Mouse (Mus musculus) ES-Bruce4 (cell line): Measurements from ENCODE around the gene 1700013H16Rik. TPM values are rescaled to one million over a fixed set of nuclear protein-coding genes. Genes with fewer than 3 reads are reported as not detected.
"Not testable (repeated sequence)": the region's sequence is repeated elsewhere in the genome, so short reads cannot be mapped to it uniquely, and the experiment has no call there.

Experiments
- H3K27ac ChIP-seq: 2 replicates; pipeline ENCODE4 v1.5.1; 2012; ENCODE audit warnings: low read length, inconsistent platforms; ENCODE audit not compliant: insufficient read depth
- H3K27me3 ChIP-seq: 2 replicates; pipeline ENCODE4 v1.6.1; 2012; ENCODE audit warnings: mild to moderate bottlenecking, low read length, inconsistent platforms; ENCODE audit not compliant: control insufficient read depth, poor library complexity, insufficient read depth, severe bottlenecking
- H3K36me3 ChIP-seq: 2 replicates; pipeline ENCODE4 v1.6.1; 2012; ENCODE audit warnings: inconsistent platforms, mild to moderate bottlenecking, low read length, moderate library complexity; ENCODE audit not compliant: control insufficient read depth, poor library complexity, insufficient read depth, severe bottlenecking
- H3K4me1 ChIP-seq: one replicate; pipeline ENCODE4 v1.8.1; 2011; ENCODE audit warnings: low read length; ENCODE audit not compliant: control insufficient read depth, insufficient read depth
- H3K4me3 ChIP-seq: 2 replicates; pipeline ENCODE4 v1.5.1; 2011; ENCODE audit warnings: low read depth, mild to moderate bottlenecking, low read length
- H3K9ac ChIP-seq: 2 replicates; pipeline ENCODE4 v1.6.1; 2012; ENCODE audit warnings: low read depth, mild to moderate bottlenecking, inconsistent platforms; ENCODE audit not compliant: poor library complexity, severe bottlenecking
- H3K9me3 ChIP-seq: replicated peaks from 2 replicates; pipeline ENCODE4 v1.6.1; 2012; ENCODE audit warnings: mild to moderate bottlenecking, low read length, inconsistent platforms; ENCODE audit not compliant: control insufficient read depth, poor library complexity, insufficient read depth, severe bottlenecking
- CTCF ChIP-seq: IDR thresholded peaks from one replicate; pipeline ENCODE4 v1.8.1; 2011; ENCODE audit warnings: low read depth, low read length
- EP300 ChIP-seq: IDR thresholded peaks from 2 replicates; pipeline ENCODE4 v1.6.1; 2011; ENCODE audit warnings: low read depth, low read length; ENCODE audit not compliant: insufficient read depth
- POLR2A ChIP-seq: IDR thresholded peaks from one replicate; pipeline ENCODE4 v1.8.1; 2011; ENCODE audit warnings: low read length; ENCODE audit not compliant: insufficient read depth
- polyA plus RNA-seq: library from polyadenylated mRNA; stranded (reverse); fragments of >200 nt; gene quantifications from 2 replicates; pipeline ENCODE4 v1.2.4, GENCODE M21; 2011; ENCODE audit warnings: low read depth; ENCODE audit not compliant: missing spikeins, insufficient read depth, insufficient read length

1700013H16Rik gene
- polyA plus RNA-seq = not detected in 2 replicates

GRCm38 (mm10) chrX:53757736-53758135, at the start of gene 1700013H16Rik:
Gene 1700013H16Rik, minus strand, starts transcription at chrX:53757831.
- Histone ChIP-seq H3K4me1 (no peaks in the 10 kb centered on the region), H3K4me3 (no peak within 1 kb of the TSS), H3K36me3 (no peaks in the 10 kb centered on the region), H3K9me3 (peaks cover 2% of the 10 kb centered on the region), H3K27ac (no peak within 1 kb of the TSS), H3K9ac (no peak within 1 kb of the TSS), H3K27me3 (no peaks in the 10 kb centered on the region)
- TF ChIP-seq EP300 (no peak), CTCF (no peak), POLR2A (no peak)

DNA sequence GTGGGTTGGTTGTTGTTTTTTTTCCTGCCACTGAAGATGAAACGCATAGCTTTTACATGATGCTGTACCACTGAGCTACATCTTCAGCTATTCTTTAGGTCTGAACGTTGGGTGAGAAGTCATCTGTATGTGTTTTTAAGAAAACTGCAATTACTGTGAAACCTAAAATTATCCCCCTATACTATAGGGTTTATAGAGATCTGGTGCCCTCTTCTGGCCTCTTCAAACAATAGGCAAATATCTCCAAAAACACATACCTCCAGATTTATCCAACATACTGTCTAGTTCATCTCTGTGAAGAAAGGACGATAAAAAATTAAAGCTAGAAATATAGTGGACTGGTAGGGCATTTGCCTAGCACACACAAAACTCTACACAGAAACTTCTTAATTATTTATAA, 41.4 kb upstream of the 1700013H16Rik start:
- Histone ChIP-seq H3K36me3 (no peaks in the 10 kb centered on the region), H3K9me3 (no peaks in the 10 kb centered on the region), H3K27ac (no peak overlapping the region), H3K4me3 (no peak overlapping the region), H3K4me1 (no peaks in the 10 kb centered on the region), H3K9ac (no peak overlapping the region), H3K27me3 (no peaks in the 10 kb centered on the region)
- no peak for TF ChIP-seq POLR2A
- TF ChIP-seq CTCF = no peak
- TF ChIP-seq EP300 = no peak

DNA sequence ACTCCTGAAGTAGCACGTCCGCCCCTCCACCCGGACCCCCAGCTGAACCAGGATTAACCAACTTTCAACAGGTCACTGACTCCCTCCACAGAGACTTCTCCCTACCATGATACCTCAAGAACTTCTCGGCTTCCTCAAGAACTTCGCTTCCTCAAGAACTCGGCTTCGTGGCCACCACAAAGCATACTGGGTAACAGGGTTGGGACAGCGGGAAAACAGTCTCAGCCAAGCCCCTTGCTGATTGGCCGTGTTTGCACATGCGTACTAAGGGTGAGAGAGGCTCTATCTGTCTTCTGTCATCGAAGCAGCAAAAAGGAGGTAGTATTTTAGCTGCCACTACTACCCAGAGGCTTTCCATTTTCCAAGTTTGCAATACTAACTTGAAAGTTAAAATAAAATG, 39.9 kb upstream of the 1700013H16Rik start, which contains the start of gene Xlr:
TSS of gene Xlr (minus strand) at position 188 of the 400 bp plus-strand sequence.
- not testable (repeated sequence) for H3K36me3 ChIP-seq, H3K4me1 ChIP-seq, H3K9ac ChIP-seq, H3K9me3 ChIP-seq, H3K27ac ChIP-seq, H3K27me3 ChIP-seq, H3K4me3 ChIP-seq

- TF ChIP-seq EP300 = no peak
- TF ChIP-seq CTCF = no peak
- TF ChIP-seq POLR2A = no peak
- Histone ChIP-seq H3K27me3 (no peaks in the 10 kb centered on the region), H3K4me1 (no peaks in the 10 kb centered on the region), H3K9me3 (no peaks in the 10 kb centered on the region; the same call in 1 of the 2 replicates), H3K27ac (no peak within 1 kb of the TSS), H3K4me3 (peak within 1 kb of the TSS; percentile 19), H3K9ac (no peak within 1 kb of the TSS), H3K36me3 (no peaks in the 10 kb centered on the region)
Observed at GRCm38 (mm10) chrX:53776276-53776675, 18.6 kb upstream of the 1700013H16Rik start, which contains the start of gene Zfp36l3. Gene Zfp36l3, minus strand, starts transcription at chrX:53776394.

DNA sequence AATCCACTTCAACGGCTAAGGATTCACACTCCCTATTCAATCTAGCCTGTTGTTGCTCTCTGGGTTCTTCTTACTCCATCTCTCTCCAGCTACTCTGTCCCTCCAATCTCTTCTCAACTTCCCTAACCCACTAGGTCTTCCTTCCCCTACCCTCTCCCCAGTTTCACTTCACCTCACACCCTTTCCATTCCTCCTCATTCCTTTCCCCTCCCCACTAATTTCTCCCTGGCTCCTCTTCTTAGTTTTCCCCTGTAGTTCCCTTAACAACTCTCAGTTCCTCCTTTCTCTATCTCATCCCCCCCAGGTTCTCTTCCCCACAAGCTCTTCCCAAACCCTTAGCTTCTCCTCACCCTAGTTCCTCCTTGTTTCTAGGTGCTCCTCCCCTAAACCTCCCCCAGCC, 4.8 kb downstream of the 1700013H16Rik start:
- no peak overlapping the region for H3K9ac ChIP-seq
- no peaks in the 10 kb centered on the region for H3K27me3 ChIP-seq
- no peak overlapping the region for H3K27ac ChIP-seq
- no peak for TF ChIP-seq CTCF
- no peaks in the 10 kb centered on the region for H3K36me3 ChIP-seq
- H3K9me3 ChIP-seq = peaks cover 2% of the 10 kb centered on the region
- no peak overlapping the region for H3K4me3 ChIP-seq
- no peaks in the 10 kb centered on the region for H3K4me1 ChIP-seq

- no peaks in the 10 kb centered on the region for H3K36me3 ChIP-seq
- TF ChIP-seq EP300 (no peak), CTCF (no peak)
- H3K4me1 ChIP-seq = no peaks in the 10 kb centered on the region
- no peak overlapping the region for H3K4me3 ChIP-seq
- no peak overlapping the region for H3K9ac ChIP-seq
- H3K27ac ChIP-seq = no peak overlapping the region
- H3K27me3 ChIP-seq = no peaks in the 10 kb centered on the region
- H3K9me3 ChIP-seq = no peaks in the 10 kb centered on the region
Observed at GRCm38 (mm10) chrX:53728967-53729366, 28.7 kb downstream of the 1700013H16Rik start.

DNA sequence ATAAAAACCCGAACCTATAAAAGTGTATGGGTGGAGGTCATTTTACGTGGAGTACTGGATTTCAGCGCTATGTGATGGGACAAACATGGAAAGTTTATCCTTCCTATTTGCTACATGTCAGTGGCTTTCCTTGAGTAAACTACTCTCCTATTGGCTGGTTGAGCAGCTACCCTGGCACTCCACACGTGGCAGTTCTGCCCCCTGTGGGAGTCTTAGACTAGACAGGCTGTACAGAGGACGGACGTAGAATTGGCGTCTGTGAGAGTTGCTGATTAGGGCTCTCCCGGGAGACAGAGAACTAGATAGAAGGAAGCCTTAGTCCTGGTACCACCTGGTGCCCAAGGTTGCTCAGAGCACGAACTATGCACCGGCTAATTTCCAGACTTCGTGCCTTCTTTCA, 33.0 kb downstream of the 1700013H16Rik start, which contains the start of gene 4930502E18Rik:
TSS of gene 4930502E18Rik (plus strand) at position 231 of the 400 bp plus-strand sequence.
- H3K27me3 ChIP-seq = no peaks in the 10 kb centered on the region
- H3K9ac ChIP-seq = no peak within 1 kb of the TSS
- no peaks in the 10 kb centered on the region for H3K4me1 ChIP-seq
- no peaks in the 10 kb centered on the region for H3K36me3 ChIP-seq
- no peaks in the 10 kb centered on the region for H3K9me3 ChIP-seq
- H3K4me3 ChIP-seq = no peak within 1 kb of the TSS
- TF ChIP-seq EP300 (no peak), POLR2A (no peak), CTCF (no peak)
- H3K27ac ChIP-seq = no peak within 1 kb of the TSS
